Mouse (Mus musculus) kidney, adult 10 weeks (tissue): Measurements from ENCODE around the gene Hadhb. TPM values are rescaled to one million over a fixed set of nuclear protein-coding genes. Genes with fewer than 3 reads are reported as not detected.

Experiments used
- polyA plus RNA-seq: library from polyadenylated mRNA; stranded (reverse); fragments of 350-450 nt; fragmentation: Illumina TruSeq; extraction: RNeasy Lipid Tissue Mini Kit (QIAGEN cat#74804); gene quantifications from one replicate; pipeline ENCODE4 v1.2.3, GENCODE M21; 2014; ENCODE audit warnings: low read depth, low replicate concordance

Hadhb gene
- 1,192 TPM for polyA plus RNA-seq

GRCm38 (mm10) chr5:30154474-30155394 lies at the start of gene Hadhb, which contains the start of gene Hadha:
Gene Hadhb (plus strand): TSS chr5:30155248.
Gene Hadha (minus strand): TSS chr5:30155162.

GRCm38 (mm10) chr5:30105668-30106300 lies 49.3 kb upstream of the Hadhb start, which contains the start of gene 3110082J24Rik:
Gene 3110082J24Rik (minus strand): TSS chr5:30106086.

DNA sequence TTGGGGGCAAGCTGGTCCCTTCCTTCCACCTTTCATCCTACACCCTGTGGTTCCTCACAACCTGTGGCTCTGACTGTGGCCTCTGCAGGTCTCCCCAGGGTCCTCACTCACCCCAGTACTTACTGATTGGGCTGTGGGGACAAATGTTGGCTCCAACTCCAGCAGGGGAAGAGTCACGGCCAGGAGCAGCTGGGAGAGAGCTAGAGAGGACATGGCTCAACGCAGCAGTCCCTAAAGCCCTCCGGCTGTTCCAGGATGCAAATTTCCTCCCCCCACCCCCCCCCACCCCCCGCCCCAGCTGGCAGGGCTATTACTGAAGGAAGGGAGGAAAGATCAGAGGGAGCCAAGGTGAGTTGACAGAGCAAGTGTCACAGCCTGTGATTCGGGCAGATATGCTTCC lies 50.4 kb downstream of the Hadhb start, which contains the start of gene Adgrf3:
Adgrf3 (minus strand) TSS at position 230 of the 400 bp plus-strand sequence.

DNA sequence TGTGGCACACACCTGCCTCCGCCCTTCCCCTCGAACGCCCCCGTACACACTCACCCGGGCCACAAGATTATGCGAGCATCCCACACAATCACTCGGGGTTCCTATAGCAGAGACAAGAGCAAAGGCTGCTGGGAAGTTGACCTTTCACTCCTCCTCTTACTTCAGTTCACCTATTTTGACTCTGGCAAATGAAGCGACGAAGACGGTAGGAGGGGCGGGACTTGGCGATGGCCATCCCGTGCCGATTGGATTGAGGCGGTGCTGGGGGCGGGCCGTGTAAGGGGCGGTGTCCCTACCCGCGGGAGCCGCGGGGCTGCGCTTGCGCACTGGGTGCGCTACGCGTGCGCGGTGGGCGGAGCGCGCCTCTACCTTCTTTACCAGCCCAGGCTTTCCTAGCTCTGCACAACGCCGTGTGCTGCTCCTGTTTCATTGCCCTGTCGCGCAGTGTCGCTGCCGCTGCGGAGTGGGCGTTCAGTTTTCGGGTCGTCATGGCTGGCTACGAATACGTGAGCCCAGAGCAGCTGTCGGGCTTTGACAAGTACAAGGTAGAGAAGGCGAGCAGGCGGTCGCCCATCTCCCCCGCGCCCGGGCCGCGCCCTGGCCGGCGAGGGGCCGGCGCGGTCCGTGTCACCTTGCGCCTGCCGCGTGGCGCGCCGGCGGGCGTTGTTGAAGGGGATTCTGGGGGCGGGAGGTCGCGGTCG lies 77.4 kb downstream of the Hadhb start, which contains the start of gene Selenoi:
Selenoi (plus strand) TSS at position 311 of the 701 bp plus-strand sequence.

Other genes with a start within 250 kb of the Hadhb start
- not detected for gene Il6, start 142.1 kb upstream of the Hadhb start, polyA plus RNA-seq
- 34.7 TPM for gene Tyms, start 81.6 kb upstream of the Hadhb start, polyA plus RNA-seq
- gene Garem2, start 50.1 kb upstream of the Hadhb start, polyA plus RNA-seq = not detected
- gene 3110082J24Rik, start 49.2 kb upstream of the Hadhb start, polyA plus RNA-seq = not detected
- gene Hadha, start 86 bp upstream of the Hadhb start, polyA plus RNA-seq = 314 TPM
- gene Adgrf3, start 50.5 kb downstream of the Hadhb start, polyA plus RNA-seq = not detected
- 18.7 TPM for gene Selenoi, start 77.3 kb downstream of the Hadhb start, polyA plus RNA-seq
- not detected for gene Drc1, start 126.1 kb downstream of the Hadhb start, polyA plus RNA-seq